Mouse (Mus musculus) neural tube, embryonic 15.5 days (tissue): Measurements from ENCODE around the gene Anks3. TPM values are rescaled to one million over a fixed set of nuclear protein-coding genes. Genes with fewer than 3 reads are reported as not detected.

Source experiments
- ATAC-seq: fragments of 200-750 bp; cut with Nextera tagmentation; 2 replicates; pipeline ENCODE4 v1.8.0; 2017; ENCODE audit warnings: mild to moderate bottlenecking, moderate TSS enrichment, moderate library complexity; ENCODE audit not compliant: low FRiP score
- H3K27ac ChIP-seq: fragments of 300-500 bp; sonication (generic); replicated peaks from 2 replicates; pipeline ENCODE4 v1.5.1; 2015; ENCODE audit warnings: mild to moderate bottlenecking, inconsistent platforms
- H3K27me3 ChIP-seq: fragments of 300-500 bp; sonication (generic); replicated peaks from 2 replicates; pipeline ENCODE4 v1.6.1; 2015; ENCODE audit warnings: inconsistent platforms
- H3K36me3 ChIP-seq: fragments of 300-500 bp; sonication (generic); 2 replicates; pipeline ENCODE4 v1.6.1; 2015; ENCODE audit warnings: inconsistent platforms
- H3K4me1 ChIP-seq: fragments of 300-500 bp; sonication (generic); 2 replicates; pipeline ENCODE4 v1.6.1; 2015; ENCODE audit warnings: inconsistent platforms
- H3K4me2 ChIP-seq: fragments of 300-500 bp; sonication (generic); 2 replicates; pipeline ENCODE4 v1.6.1; 2015; ENCODE audit warnings: inconsistent platforms, mild to moderate bottlenecking, moderate library complexity
- H3K4me3 ChIP-seq: fragments of 300-500 bp; sonication (generic); replicated peaks from 2 replicates; pipeline ENCODE4 v1.5.1; 2015; ENCODE audit warnings: mild to moderate bottlenecking, inconsistent platforms
- H3K9ac ChIP-seq: fragments of 300-500 bp; sonication (generic); replicated peaks from 2 replicates; pipeline ENCODE4 v1.6.1; 2015; ENCODE audit warnings: mild to moderate bottlenecking, inconsistent platforms
- H3K9me3 ChIP-seq: fragments of 300-500 bp; sonication (generic); replicated peaks from 2 replicates; pipeline ENCODE4 v1.6.1; 2016; ENCODE audit warnings: inconsistent platforms
- WGBS: fragments of 180-500 bp; shearing (Covaris S2); methylation state at CpG from one replicate; pipeline ENCODE4 v1.1.7; 2015; ENCODE audit warnings: mixed read lengths; 5-methylcytosine and 5-hydroxymethylcytosine counted together
- polyA plus RNA-seq: library from polyadenylated mRNA; unstranded; fragments of >200 nt; fragmentation: Nextera tagmentation; extraction: Ambion mirVana; gene quantifications from 2 replicates; pipeline ENCODE4 v1.2.1, GENCODE M21; 2015

The Anks3 gene
- polyA plus RNA-seq, 1 experiment from 2014 or later: 68.6 TPM

DNA sequence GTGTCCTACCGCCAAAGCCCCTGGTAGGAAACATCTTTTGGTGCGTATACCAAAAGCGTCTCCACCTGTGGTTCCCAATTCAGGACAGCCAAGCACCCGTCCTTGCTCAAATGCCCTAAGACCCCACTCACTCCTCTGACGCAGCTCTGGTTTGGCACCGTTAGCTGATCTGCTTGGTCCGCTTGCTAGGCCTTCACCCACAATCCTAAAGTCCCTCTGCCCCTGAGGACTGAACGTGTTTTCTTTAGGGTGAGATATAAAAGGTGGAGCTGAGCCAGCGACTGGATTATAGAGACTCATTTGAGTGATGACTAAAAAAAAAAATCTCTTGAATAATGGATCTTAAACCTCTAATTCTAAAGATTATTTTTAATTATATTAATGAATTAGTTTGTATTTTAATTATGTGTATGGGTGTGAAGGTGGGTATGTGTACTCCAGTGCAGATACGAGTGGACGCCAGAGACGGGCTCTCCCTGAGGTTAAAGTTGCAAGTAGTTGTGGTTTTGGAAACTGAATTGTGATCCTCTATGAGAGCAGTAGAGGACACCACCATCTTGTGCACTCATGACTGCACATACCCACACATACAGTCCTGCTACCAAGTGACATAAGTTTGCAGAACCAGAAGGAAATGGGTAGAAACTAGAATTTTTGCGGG lies 856 bp upstream of the Anks3 start:
- peak overlapping the region; percentile 99 for H3K4me3 ChIP-seq
- peak overlapping the region; percentile 89 for H3K27ac ChIP-seq
- H3K36me3 ChIP-seq: peaks cover 25% of the 10 kb centered on the region; the same call in 1 of the 2 replicates
- H3K9me3 ChIP-seq: no peaks in the 10 kb centered on the region
- H3K4me1 ChIP-seq: peaks cover 44% of the 10 kb centered on the region
- peak overlapping the region; percentile 95 for H3K9ac ChIP-seq
- H3K27me3 ChIP-seq: no peaks in the 10 kb centered on the region
- H3K4me2 ChIP-seq: peak overlapping the region; percentile 83
- 22% methylated on average over 13 of the region's 13 CpGs for WGBS
- ATAC-seq: peak; percentile 17; the same call in 1 of the 2 replicates

DNA sequence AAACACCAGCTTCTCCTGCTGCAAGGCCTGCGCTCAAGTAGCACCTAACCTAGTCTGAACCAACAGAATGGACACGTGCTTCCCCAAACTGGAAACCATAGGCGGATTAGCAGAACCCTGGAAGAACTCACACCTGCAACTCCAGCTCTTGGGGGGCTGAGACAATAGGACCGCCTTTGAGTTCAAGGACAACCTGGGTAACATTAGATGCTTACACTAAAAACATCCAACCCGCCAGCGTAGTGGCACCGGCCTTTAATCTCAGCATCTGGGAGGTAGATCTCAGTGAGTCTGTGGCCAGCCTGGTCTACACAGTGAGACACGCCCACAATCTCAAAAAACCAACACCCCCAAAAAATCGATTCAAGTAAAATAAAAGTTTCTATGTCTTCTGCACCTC lies 659 bp downstream of the Anks3 start:
- no peaks in the 10 kb centered on the region for H3K9me3 ChIP-seq
- H3K4me3 ChIP-seq: peak overlapping the region; percentile 99
- H3K4me1 ChIP-seq: peaks cover 44% of the 10 kb centered on the region
- 46% methylated on average over 9 of the region's 9 CpGs for WGBS
- H3K27me3 ChIP-seq: no peaks in the 10 kb centered on the region
- peak overlapping the region; percentile 83 for H3K4me2 ChIP-seq
- peak overlapping the region; percentile 89; the same call in 1 of the 2 replicates for H3K27ac ChIP-seq
- peaks cover 14% of the 10 kb centered on the region; the same call in 1 of the 2 replicates for H3K36me3 ChIP-seq
- H3K9ac ChIP-seq: peak overlapping the region; percentile 95
- ATAC-seq: no peak

DNA sequence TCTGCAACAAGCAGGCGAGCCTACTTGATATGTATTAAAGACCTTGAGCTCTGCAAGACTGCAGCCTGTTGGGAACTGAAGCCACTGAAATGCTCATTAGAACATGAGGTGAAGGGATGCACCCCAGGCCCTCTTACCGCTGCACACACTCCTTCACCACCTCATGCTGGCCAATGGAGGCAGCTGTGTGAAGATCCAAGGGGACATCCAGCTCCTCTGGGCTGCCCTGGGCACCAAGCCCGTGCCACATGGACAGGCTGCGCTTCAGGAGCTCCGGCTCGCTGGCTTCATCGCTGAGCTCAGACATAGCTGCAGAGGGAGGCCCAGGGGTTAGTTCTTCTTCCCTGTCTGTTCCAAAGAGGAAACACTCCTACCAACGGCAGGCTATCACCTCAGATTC lies 3.7 kb downstream of the Anks3 start:
- Histone ChIP-seq H3K4me3 (no peak overlapping the region), H3K9me3 (no peaks in the 10 kb centered on the region), H3K27ac (no peak overlapping the region), H3K9ac (no peak overlapping the region), H3K27me3 (no peaks in the 10 kb centered on the region), H3K4me1 (peaks cover 39% of the 10 kb centered on the region), H3K36me3 (peaks cover 36% of the 10 kb centered on the region), H3K4me2 (no peak overlapping the region)
- ATAC-seq: no peak
- 89% methylated on average over 8 of the region's 8 CpGs for WGBS

DNA sequence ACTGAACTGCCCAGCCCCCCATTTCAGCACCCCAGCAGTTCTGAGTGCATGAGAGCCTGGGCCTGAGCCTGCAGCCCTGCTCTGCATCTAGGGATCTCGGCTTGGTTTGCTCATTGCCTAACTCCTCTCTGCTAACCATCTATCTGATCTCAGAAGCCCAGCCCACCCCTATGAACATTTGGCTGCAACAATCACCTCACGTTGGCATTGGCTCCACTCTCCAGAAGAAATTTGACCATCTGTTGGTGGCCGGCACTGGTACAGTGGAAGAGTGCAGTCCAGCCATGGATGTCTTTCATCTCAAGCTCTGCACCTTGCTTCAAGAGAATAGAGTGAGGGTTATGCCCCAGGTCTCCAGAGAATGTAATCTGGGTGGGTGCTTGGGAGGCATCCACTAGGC lies 6.6 kb downstream of the Anks3 start:
- no peak overlapping the region for H3K9ac ChIP-seq

DNA sequence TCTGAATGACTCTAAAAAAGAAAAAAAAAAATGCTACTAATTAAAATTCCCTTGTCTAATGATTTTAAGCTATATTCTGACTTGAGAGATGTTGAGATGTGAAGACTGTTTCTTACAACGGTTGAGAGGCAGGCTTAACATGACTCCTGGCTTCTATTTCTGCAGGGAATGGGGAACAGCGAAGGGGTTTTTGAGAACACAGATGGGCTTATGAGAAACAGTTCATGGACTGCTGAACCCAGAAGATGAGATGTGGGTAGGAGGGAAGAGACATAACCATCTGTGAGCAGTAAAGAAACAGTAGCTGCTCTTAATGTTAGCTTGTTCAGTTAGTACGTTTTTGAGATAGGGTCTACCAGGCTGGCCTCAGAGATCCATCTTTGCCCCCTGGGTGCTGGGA lies 7.4 kb downstream of the Anks3 start:
- Histone ChIP-seq H3K4me1 (peaks cover 13% of the 10 kb centered on the region; the same call in 1 of the 2 replicates), H3K9me3 (no peaks in the 10 kb centered on the region), H3K27me3 (no peaks in the 10 kb centered on the region), H3K9ac (no peak overlapping the region), H3K36me3 (peaks cover 70% of the 10 kb centered on the region), H3K4me2 (no peak overlapping the region), H3K4me3 (no peak overlapping the region), H3K27ac (peak overlapping the region; percentile 18; the same call in 1 of the 2 replicates)
- no peak for ATAC-seq
- WGBS: 84% methylated on average over 3 of the region's 3 CpGs

More for the DNA sequence above, 6.6 kb downstream of the Anks3 start:
- Histone ChIP-seq H3K9me3 (no peaks in the 10 kb centered on the region), H3K4me3 (no peak overlapping the region), H3K27me3 (no peaks in the 10 kb centered on the region), H3K4me1 (peaks cover 22% of the 10 kb centered on the region), H3K27ac (no peak overlapping the region), H3K4me2 (no peak overlapping the region), H3K36me3 (peaks cover 63% of the 10 kb centered on the region)
- ATAC-seq: no peak
- 89% methylated on average over 3 of the region's 3 CpGs for WGBS

DNA sequence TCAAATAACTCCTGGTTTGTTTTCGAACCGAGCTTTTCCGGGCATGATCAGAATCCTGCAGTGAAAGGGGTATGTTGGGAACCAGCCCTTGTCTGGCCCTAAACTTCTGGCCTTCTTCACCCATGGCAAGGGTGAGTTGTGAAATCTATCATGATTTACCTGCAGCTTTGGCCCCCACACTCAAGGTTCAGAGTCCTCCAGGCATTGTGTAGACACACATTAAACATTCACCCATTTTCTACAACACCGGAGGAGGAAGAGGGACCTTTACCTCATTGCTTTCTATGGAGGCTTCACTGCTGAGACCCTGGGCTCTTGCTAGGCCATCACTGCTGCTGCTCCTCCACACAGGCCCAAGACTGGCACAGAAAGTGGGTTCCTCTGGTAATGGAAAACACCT lies 16.6 kb downstream of the Anks3 start:
- 82% methylated on average over 4 of the region's 4 CpGs for WGBS
- Histone ChIP-seq H3K27me3 (no peaks in the 10 kb centered on the region), H3K9me3 (no peaks in the 10 kb centered on the region), H3K4me1 (no peaks in the 10 kb centered on the region), H3K27ac (no peak overlapping the region), H3K36me3 (peaks cover 87% of the 10 kb centered on the region), H3K9ac (no peak overlapping the region), H3K4me3 (no peak overlapping the region), H3K4me2 (no peak overlapping the region)
- no peak for ATAC-seq

DNA sequence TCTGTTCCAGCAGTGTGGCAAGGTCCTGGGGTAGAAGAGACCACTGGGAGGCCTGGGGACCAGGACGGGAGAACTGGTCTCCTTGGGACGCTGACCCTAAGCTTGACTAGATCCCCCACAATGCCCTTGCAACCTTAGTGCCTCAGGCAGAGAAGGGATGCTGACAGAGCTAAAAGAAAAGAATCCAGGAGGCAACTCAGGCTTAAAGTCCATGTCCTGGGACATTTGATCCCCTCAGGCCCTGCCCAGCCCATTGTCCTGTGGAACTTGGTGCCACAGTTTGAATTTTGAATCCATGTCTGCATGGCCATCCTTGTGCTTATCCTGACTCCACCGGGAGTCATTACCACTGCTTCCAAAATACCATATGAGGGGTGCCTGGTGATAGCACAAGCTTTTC lies 17.9 kb downstream of the Anks3 start:
- Histone ChIP-seq H3K4me2 (no peak overlapping the region), H3K4me1 (0 out of 2 replicates have a peak, but pooled peaks cover 3% of the 10 kb centered on the region), H3K36me3 (peaks cover 88% of the 10 kb centered on the region), H3K27ac (no peak overlapping the region), H3K4me3 (no peak overlapping the region), H3K9ac (no peak overlapping the region), H3K27me3 (no peaks in the 10 kb centered on the region), H3K9me3 (no peaks in the 10 kb centered on the region)
- ATAC-seq: no peak
- WGBS: 94% methylated on average over 3 of the region's 3 CpGs

DNA sequence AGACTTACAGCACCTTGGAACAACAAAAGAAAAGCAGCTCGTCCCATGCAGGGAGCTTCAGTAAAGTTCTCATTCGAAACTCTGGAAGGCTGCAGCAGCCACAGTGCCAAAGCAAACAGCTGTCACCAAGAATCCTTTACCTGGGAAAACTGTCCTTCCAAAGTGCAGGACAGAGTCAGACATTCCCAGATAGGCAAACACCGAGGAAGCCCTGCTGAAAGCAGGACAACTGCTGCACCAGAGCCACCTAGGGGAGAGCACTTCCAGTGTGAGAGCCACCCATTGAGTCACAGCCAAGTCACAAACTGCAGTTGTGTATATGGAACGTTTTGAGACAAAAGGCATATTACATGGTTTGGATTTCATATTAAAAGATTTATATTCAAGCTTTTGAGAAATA lies 18.6 kb downstream of the Anks3 start:
- Histone ChIP-seq H3K9ac (no peak overlapping the region), H3K27ac (no peak overlapping the region), H3K9me3 (no peaks in the 10 kb centered on the region), H3K36me3 (peaks cover 87% of the 10 kb centered on the region), H3K27me3 (no peaks in the 10 kb centered on the region), H3K4me3 (no peak overlapping the region), H3K4me2 (no peak overlapping the region), H3K4me1 (peaks cover 10% of the 10 kb centered on the region)
- no peak for ATAC-seq
- 81% methylated on average over 4 of the region's 4 CpGs for WGBS

DNA sequence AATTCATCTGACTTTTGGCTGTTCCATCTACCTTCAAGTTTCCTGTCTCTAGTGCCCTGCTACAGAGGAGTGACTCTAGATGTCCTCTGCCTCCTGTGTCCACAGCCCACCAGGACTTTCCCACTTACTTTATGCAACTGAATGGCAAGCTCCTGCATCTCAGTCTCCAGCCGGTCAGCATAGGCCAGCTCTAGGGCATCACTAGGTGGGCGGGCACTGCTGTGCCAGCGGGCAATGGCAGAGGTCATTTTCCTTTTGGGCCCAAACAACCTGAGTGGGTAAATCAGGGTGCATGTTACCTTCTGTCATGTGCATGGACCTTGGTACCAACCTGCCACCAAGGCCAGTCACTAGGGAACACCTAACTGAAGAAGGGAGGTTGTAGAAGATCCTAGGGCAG lies 20.6 kb downstream of the Anks3 start:
- H3K9ac ChIP-seq: no peak overlapping the region
- no peak overlapping the region for H3K4me3 ChIP-seq
- no peak for ATAC-seq
- peaks cover 76% of the 10 kb centered on the region for H3K36me3 ChIP-seq
- no peaks in the 10 kb centered on the region for H3K9me3 ChIP-seq
- 91% methylated on average over 3 of the region's 3 CpGs for WGBS
- no peak overlapping the region for H3K4me2 ChIP-seq
- H3K27me3 ChIP-seq: no peaks in the 10 kb centered on the region
- no peak overlapping the region for H3K27ac ChIP-seq
- H3K4me1 ChIP-seq: peaks cover 24% of the 10 kb centered on the region

DNA sequence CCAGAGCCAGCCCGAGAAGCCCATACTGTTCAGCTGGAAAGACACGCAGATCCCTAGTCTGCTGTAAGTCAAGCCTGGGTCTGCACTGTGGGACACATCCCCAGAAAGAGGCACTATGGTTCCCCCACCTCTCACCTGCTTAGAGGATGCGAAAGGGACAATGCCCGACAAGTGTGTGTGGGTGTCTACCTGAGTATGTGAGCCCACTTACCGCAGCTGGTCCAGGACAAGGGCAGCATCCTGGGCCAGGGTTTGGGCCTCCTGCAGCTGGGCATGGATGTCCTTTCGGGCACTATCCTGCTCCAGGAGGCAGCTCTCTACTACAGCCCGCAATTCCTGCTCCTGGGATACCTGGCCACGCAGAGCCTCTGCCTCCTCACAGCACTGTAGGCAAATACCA lies 21.1 kb downstream of the Anks3 start:
- H3K9ac ChIP-seq: no peak overlapping the region
- no peak for ATAC-seq
- H3K36me3 ChIP-seq: peaks cover 72% of the 10 kb centered on the region
- no peak overlapping the region for H3K4me3 ChIP-seq
- 94% methylated on average over 8 of the region's 8 CpGs for WGBS
- peaks cover 27% of the 10 kb centered on the region for H3K4me1 ChIP-seq
- H3K27me3 ChIP-seq: no peaks in the 10 kb centered on the region
- H3K9me3 ChIP-seq: no peaks in the 10 kb centered on the region
- H3K4me2 ChIP-seq: no peak overlapping the region
- H3K27ac ChIP-seq: no peak overlapping the region

DNA sequence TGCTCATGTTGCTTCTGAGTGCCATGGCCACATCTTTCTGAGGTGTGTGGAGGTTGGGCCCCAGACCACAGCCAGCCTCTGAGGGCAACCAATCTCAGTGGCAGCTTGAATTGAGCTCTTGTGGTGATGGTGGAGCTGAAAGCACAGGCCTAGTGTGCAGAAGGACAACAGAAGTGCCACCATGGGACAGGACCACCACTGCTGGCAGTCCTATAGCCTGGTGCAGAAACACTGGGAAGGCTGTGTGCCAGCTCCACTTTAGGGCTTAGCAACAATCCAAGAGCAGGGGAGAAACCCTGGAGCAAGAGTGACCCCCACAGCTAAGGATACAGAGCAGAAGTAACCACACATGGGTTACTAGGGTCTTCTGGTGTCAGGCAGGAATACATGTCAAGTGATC lies 23.0 kb downstream of the Anks3 start:
- H3K4me2 ChIP-seq: no peak overlapping the region
- peaks cover 72% of the 10 kb centered on the region for H3K36me3 ChIP-seq
- ATAC-seq: no peak
- H3K4me3 ChIP-seq: no peak overlapping the region
- H3K9ac ChIP-seq: 0 out of 2 replicates have a peak overlapping the region, but pooled peaks have one; percentile 99
- peaks cover 29% of the 10 kb centered on the region for H3K4me1 ChIP-seq
- no peak overlapping the region for H3K27ac ChIP-seq
- no peaks in the 10 kb centered on the region for H3K27me3 ChIP-seq
- H3K9me3 ChIP-seq: no peaks in the 10 kb centered on the region

DNA sequence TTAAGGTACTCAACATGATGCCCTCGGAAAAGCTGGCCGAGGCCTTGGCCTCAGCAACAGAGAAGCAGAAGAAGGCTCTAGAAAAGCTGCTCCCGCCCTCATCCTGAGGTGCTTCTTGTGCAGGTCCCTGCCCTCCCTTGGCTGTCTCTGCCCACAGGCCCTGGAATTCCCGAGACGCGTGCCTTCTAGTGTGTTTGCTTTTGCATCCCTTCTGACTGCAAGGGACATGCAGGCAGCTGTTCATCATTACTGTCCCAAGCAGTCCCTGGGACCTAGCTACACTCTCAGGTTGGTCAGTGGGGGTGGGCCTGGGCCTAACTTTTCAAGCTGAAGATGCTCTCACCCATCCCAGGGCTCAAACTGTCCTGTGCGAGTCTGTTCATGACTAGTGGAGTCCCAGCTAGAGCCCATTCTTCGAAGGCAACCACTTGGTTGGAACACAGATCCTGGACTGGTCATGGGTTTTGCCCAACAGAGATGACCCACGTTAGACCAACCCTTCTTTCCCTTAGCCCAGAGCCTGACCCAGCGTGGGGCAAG lies 23.6 kb downstream of the Anks3 start:
- Histone ChIP-seq H3K4me3 (peak overlapping the region; percentile 75), H3K27ac (peak overlapping the region; percentile 88; the same call in 1 of the 2 replicates), H3K9ac (peak overlapping the region; percentile 99; the same call in 1 of the 2 replicates), H3K36me3 (peaks cover 72% of the 10 kb centered on the region), H3K4me1 (peaks cover 32% of the 10 kb centered on the region), H3K27me3 (no peaks in the 10 kb centered on the region), H3K4me2 (peak overlapping the region; percentile 80), H3K9me3 (no peaks in the 10 kb centered on the region)
- 94% methylated on average over 10 of the region's 10 CpGs for WGBS
- ATAC-seq: no peak
